Mouse (Mus musculus) right cerebral cortex, postnatal 36 days (tissue): ENCODE measurements around the gene Syce1.

Experiments
- DNase-seq, 2 experiments: peaks; one replicate each; pipeline ENCODE4 v3.0.0; 2022; ENCODE audit warnings: low spot score in 2 of 2, mixed read lengths in 1 of 2

Gene Syce1

DNA sequence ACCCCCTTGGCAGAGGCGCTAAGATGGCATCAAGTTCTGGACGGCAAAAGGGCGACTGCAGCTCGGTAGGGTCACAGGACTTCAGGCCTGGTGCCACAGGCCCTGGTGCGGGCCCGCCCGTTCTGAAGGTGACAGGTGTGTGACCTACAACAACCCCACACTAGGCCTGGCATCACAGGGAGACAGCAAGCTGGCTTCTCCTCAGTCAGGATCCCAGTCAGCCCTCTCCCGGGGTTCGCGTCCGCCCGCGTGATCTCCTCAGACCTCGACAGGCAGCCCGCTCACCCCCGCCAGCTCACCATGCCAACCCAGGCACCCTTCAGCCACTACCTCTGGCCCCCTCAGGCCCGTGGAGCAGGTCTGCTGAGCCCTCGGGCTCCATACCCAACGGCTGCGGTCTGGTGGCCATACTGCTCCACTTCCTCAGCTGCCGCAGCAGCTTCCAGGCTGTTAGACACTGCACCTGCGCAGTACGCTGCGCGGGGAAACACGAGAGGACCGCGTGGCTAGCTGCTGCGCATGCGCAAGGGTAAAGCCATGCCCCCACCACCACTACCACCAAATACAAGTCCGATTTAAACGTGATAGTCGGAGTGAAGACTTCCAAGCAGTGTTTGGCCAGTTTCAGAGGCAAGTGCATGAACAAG lies at the start of gene Syce1:
Syce1 (minus strand) TSS at position 447 of the 647 bp plus-strand sequence.
- DNase-seq: no peak

DNA sequence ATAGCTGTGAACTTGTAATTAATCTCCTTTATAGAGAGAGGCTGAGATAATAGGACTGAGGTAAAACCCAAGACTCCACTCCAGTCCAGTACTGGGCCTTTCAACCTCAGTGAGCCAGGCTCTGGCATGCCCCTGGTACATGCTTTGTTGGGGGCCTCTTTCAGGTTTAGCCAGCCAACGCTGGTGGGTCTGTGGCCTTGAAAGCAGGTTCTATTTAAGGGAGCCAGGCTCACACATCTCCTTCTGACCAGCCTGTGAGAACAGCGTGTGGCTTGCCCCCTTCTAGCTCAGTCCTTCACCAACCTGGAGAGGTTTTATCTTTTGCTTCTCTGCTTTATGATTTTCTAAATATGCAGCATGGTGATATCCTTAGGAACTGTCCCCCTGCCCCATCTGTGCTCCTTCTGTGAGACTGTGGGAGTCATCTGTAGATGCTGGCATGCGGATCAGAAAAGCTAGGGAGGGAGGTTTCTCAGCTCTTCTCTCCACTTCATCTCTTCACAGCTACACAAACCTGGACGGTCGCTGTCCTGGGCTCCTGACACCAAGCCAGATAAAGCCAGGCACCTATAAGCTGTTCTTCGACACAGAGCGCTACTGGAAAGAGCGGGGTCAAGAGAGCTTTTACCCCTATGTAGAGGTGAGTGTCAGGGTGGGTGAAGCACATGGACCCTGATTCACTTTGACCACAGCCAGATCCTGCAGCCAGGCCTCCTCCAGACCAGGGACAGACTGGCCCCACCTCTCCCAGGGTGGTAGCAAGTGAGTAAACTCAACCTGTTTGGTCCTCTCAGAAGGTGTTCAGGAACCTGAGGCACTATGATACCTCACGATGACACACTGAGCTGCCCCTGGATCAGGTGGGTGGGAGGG lies 48.8 kb upstream of the Syce1 start:
- no peak for DNase-seq

DNA sequence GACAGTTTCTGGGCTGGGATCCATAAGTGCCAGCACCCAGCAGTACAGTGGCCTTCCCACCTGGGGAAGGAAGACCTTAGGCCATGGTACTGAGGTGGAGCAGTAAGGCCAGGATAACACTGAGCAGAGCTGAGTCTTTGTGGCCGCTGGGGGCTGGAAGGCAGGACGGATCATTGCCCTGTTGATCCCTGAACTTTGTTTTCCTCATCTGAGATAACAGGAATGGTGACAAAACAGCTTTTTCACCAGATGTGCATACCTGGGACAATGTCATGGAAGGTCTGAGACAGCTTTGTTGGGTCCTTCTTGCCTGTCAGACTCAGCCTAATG lies 48.1 kb upstream of the Syce1 start:
- DNase-seq: no peak

DNA sequence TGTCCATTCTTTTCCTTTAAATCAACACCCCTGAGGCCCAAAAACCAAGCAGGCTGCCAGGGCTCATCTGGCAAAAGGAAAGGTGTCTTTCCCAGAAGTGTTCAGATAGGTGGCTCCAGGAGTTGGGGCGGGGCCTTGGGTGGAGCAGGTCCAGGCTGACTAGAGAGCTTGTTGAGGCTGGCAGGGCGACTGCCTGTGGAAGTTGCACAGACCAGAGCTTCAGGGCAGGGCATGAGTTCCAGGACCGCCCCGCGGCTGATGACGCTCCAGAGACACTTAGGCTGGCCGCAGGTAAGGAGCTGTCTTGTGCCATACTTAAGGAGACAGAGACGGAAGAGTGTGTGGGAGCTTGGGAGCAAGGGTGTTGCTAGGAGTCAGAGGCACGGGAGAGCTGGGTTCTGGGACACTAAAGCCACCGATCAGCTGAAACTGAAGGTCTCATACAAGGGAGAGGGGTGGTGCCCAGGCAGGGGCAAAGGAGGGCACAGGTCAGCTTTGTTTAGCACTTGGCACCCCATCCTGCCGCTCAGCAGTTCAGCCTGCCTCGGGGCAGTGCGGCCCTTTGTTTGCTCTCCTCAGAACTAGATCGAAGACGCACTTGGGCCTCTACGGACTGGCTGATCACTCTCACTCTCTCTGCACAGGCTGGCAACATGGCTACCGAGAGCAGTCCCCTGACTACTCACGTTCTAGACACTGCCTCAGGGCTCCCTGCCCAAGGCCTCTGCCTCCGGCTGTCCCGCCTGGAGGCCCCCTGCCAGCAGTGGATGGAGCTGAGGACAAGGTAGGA lies 47.5 kb upstream of the Syce1 start, which contains the start of gene Urah:
Urah (plus strand) TSS at position 51 of the 790 bp plus-strand sequence.
- DNase-seq: no peak

DNA sequence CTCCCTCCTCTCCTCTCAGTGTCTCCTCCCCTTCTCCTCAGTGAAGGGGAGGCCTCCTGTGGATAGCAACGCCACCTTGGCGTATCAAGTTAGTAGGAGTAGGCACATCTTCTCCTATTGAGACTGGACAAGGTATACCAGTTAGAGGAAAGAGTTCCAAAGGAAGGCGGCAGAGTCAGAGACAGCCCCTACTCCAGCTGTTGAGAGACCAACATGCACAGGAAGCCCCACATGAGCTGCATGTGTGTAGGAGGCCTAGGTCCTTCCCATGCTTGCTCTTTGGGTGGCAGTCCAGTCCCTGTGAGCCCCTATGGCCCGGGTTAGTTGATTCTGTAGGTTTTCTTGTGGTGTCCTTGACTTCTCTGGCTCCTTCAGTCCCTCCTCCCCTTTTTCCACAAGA lies 45.7 kb upstream of the Syce1 start:
- DNase-seq: no peak

DNA sequence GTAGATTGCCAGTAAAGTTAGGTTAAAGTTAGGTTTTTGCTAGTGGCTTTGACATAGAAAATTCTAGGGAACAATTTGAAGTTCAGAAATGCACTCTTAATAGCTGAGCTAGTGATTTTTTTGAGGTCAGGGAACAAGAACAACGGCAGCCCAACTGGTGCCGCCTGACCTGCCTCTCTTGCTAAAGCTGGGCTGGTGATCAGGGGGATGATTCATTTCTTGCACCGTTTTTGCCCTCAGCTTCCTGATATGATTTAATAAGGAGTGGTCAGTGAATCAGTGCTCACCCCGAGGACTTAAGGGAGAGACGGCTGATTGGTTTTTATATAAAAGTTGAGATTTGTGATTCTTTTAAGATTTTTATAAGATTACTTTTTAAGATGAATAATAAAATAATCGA lies 43.8 kb upstream of the Syce1 start:
- no peak for DNase-seq

DNA sequence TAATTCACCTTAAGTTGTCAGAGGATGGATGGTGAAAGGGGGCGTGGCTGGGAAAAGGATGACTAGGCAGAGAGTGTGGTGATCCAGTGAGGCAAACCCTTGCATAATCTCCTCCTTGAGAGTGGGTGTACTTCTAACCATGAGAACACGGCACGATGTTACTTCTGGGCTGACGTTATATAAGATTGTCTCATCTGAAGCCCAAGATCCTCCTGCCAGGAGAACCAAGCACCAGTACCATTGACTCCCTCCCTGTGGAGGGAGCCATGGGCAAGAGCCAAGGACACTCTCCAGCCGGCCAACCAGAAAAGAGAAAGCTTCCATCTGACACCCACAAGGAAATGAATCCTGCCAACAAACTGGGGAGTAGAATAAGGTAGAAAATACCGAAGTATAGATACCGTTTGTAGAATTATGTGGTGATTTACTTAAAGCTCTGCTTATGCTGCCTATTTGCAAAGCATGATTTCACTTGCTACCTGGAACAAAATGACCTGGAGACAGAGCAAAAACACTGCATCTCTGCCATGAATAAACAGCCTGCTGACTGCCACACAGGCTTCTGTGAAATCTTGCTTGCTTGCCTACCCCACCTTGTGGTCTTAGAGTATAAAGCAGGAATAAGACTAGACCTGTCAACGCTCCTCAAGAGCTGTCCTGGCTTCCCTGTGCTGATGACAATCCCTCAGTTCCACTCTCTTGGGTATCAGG lies 40.7 kb upstream of the Syce1 start:
- DNase-seq: peak; percentile 72 to 80

DNA sequence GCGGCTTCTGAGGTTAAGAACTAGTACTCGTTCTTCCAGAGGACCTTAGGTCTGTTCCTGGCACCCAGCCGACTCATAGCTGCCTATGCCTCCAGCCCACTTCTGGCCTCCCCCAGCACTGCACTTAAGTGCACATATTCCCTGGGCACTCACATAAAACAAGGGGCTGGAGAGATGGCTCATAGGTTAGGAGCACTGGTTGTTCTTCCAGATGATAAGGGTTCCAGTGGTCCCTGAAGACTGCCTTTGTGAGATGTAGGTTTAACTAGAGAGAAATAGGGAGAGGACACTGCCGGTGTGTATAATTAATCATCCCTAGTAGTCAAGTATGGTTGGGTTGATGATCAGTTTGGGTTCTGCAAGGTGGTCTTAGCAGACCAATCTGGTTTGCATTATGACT lies 35.1 kb upstream of the Syce1 start:
- no peak for DNase-seq

DNA sequence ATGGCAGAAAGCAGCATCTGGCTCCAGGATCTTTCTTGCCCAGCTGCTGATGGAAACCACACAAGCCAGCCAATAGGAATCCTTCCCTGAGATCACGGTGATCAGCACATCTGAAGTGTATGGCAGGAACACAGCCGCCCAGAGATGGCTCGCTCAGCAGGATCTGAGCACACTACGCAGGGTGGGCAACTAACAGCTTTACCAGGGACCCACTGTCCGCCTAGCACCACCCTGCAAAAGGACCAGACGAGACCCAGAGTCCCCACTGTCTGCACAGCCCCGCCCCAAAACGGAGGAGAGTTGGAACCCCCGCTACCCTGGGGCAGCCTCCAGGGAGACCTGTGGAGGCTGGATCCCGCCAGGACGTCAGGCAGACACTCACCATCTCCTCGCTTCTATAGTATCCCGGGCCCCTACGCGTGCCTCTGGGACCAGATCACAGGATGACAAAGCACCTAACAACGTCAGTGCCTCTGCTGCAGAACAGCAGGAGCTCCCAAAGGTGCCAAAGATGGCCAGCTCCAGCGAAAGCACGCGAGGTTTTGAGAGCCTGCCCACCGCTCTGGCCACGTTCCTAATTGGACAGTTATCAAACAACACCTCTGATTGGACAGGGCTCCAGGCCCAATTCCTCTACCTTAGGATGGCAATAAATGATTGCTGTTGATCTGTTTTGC lies 34.1 kb upstream of the Syce1 start, which contains the start of gene Zfp941:
Zfp941 (minus strand) TSS at position 526 of the 677 bp plus-strand sequence.
- peak; percentile 58 to 64 for DNase-seq

DNA sequence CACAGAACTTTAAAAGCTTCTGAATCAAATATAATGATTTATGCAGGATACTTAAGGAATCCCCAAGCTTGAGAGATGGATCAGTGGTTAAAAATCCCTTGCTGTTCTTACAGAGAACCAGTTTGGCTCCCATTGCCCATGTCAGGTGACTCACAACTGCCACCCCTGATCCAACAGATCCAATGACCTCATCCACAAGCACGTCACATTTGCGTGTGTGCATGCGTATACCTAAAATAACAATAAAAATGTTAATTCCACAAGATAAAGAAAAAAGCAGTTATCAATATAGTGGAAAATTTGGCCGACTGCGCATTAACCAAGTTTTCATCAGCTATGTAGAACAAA lies 33.6 kb upstream of the Syce1 start:
- DNase-seq: peak in 1 of 2 experiments; percentile 31

DNA sequence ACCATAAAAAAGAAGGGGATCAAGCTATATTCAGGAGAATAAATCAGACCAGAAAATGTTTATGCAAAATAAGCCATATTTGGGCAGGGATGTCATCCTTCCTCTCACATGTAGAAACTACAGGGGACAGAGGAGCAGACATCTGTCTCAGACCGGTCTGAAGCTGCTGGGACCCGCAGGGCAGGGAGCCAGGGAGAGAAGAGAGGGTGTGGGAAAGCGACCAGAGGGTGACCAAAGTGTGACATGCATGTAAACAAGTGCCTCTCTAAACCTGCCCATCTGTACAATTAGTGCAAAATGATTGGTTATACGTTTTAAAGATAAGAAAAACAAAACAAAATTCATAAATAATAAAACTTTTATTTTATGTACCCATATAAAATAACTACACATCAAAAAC lies 32.5 kb upstream of the Syce1 start:
- no peak for DNase-seq

DNA sequence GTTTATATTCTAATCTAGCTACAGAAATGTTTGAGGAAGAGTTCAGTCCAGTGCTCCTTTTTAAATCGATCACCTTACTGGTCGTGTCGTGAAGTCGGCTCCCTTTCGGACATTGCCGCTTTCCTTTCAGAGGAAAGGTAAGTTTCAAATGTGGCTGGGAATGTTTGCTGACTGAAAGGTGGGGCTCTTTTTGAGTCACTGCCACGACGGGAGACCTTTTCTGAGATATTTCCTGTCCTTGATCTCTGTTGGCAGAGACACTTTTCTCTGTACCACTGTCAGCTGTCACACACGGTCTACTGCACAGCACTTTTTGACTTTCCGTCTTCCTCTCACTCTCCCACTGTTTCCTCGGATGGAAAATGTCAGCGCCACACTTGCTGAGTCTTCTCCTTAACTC lies 25.2 kb upstream of the Syce1 start:
- DNase-seq: no peak

DNA sequence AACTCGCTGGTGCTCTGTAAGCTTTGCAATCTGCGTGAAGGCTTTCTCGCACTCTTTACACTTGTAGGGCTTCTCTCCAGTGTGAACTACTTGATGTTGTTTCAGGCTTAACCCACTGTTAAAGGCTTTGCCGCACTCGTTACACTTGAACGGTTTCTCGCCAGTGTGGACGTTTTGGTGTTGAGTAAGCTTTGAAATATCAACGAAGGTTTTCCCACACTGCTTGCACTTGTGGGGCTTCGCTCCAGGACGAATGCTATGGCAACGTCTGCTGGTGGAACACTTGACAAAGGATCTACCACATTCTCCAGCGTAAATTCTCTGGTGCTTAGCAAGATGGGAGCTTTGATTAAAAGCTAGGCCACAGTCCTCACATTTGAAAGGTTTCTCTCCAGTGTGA lies 24.1 kb upstream of the Syce1 start:
- DNase-seq: no peak

DNA sequence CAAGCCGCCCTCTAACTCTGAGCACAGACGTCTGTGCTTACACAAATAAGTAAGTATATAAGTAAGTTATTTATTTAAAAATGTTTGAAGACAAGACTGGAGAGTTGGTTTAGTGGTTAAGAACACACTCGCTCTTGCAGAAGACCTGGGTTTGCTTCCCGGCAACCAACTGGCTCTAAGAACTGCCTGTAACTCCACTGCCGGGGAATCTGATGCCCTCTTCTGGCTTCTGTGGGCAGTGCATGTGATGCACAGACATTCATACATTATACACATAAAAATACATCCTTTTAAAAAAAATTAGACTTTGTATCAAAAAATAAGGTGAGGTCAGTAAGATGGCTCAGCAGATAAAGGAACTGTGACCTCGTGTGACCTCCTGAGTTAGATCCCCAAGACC lies 22.8 kb upstream of the Syce1 start:
- DNase-seq: no peak

DNA sequence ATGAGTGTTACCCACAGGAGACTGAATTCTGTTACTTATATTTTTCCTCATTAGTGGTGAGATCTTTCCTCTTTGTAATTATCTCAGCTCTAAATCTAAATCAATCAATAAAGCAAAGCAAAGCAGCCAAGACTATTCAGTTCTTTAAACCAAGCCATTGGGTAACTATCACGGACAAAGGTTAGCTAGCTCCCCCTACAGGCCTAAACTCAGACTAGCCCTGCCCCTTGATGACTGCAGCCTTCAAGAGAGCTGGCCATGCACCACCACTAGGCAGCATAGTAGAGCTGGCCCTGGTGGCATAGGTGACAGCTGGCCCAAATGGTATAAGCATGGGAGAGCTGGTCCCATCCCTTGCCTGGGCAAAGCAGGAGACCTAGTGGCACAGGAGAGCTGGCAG lies 18.1 kb upstream of the Syce1 start:
- peak; percentile 45 to 49 for DNase-seq

DNA sequence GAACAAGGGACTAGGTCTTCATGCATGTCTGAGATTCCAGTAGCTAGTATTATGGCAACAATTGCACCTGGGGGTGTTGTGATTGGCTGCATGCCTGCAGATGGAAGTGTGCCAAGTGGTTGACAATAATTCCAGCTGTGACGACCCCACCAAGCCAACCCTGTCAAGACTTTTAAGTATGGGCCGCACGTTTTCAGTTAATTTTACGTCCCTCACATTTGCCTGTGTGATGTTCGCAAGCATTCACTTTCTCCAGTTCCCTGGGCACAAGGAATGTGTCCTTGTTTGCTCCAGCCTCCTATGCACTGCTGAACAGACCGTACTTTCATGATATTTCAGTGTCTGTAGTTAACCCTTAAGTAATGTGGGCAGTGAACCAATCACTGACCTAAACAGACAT lies 15.0 kb upstream of the Syce1 start:
- DNase-seq: no peak

DNA sequence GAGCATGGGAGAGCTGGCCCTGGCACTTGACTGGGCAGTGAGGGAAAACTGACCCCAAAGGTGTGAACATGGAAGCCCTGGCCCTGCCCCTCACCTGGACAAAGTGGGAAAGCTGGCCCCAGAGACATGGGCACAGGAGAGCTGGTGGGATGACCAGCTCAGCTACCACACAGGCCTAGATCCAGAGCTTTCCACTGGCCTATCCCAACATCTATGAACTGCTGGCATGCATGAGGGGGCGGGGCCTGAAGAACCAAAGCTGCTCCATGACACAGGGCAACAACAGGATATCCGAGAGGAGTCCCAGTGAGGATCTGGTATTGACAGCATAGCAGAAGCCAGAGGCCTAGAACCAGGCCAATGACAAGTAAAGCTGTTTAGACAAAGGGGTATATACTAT lies 10.6 kb upstream of the Syce1 start:
- DNase-seq: no peak

DNA sequence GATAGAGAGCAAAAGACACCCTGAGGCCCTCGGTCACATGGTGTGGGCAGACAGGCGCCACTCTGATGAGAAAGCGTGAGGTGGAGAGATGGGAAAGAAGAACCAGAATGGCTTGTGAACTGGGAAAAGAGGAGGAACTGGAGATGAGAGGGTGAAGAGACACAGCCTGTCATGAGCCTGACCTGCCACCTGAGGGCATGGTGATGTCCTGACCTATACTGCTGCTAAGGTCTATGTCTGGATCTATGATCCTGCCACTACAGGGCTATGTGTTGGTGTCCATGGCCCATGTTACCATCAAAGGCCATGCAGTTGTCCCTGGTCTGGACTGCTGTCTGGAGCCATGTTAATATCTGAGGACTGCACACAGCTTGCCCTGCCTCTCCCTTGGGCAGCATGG lies 10.0 kb upstream of the Syce1 start:
- no peak for DNase-seq

DNA sequence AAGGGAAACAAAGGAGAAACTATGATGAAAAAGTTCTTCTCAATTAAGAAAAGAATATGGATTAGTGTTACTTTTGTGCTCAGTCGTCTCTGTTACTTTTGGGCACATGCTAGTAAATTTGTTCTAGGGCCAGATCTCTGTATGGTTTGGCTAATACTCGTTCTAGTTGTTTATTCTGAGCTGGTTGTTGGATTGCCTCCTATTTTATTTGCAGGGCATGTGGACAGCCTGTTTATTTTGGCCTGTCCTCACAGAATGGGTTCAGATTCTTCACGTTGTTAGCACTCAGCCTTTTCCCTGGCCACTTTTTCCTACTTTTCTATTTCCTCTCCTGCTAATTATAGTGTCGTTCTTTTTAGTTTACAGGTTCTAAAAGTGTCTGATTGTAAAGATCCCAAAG lies 5.9 kb upstream of the Syce1 start:
- DNase-seq: no peak

DNA sequence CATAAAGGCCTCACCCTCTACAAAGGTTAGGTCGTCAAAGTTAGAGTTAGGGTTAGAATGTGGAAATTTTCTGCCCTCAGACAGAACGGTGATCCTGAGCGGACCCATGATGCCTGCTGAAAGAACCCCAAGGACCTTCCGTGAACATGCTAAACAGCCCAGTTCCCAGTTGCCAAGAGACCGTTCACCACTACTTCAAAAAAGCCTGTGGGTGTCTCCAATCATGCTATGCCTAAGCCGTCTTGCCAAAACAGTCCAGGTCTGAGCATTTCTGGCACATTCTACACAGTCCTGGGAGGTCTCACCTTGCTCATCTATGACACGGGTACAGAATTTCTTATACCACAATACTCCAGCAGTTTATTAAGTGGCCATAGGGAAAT lies 392 bp upstream of the Syce1 start:
- DNase-seq: no peak

DNA sequence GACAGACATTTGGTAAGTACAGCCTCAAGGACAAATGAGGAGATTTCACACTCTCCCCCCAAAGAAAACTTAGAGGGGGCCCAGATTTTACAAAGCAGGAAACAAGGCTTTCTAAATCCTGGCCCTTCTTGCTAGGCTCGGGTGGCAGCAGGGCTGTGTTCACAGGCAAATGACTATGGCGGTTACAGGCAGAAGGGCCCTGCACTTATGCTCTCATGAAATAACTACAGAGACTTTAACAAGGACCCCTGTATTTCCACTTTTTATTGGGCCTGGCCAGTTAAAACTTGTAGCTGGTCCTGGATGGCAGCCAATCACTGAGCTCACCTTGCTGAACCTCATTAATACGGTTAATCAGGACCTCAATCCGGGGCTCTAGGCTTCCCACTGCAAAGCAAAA lies 7.1 kb downstream of the Syce1 start:
- DNase-seq: no peak
